Mouse (Mus musculus) liver, postnatal 0 days (tissue): ENCODE data around the gene Ece1. TPM values are rescaled to one million over a fixed set of nuclear protein-coding genes. Genes with fewer than 3 reads are reported as not detected.
A peak's percentile ranks its signal among the peaks of the same experiment; 100 is the strongest.

Experiments used
- ATAC-seq: fragments of 200-750 bp; cut with Nextera tagmentation; 2 replicates; pipeline ENCODE4 v1.8.0; 2017; ENCODE audit warnings: mild to moderate bottlenecking, moderate library complexity
- DNase-seq: peaks from one replicate; pipeline ENCODE4 v3.0.0-alpha.2; 2016
- H3K27ac ChIP-seq: fragments of 300-500 bp; sonication (generic); 2 replicates; pipeline ENCODE4 v1.5.1; 2014; ENCODE audit warnings: antibody characterized with exemption, moderate library complexity, mild to moderate bottlenecking, low read depth
- H3K27me3 ChIP-seq: fragments of 300-500 bp; sonication (generic); 2 replicates; pipeline ENCODE4 v1.6.1; 2014; ENCODE audit warnings: low read length, control low read depth, mixed read lengths; ENCODE audit not compliant: insufficient read depth
- H3K36me3 ChIP-seq: fragments of 300-500 bp; sonication (generic); replicated peaks from 2 replicates; pipeline ENCODE4 v1.6.1; 2014; ENCODE audit warnings: mild to moderate bottlenecking, control low read depth, low read length, moderate library complexity, mixed read lengths; ENCODE audit not compliant: insufficient read depth
- H3K4me1 ChIP-seq: fragments of 300-500 bp; sonication (generic); 2 replicates; pipeline ENCODE4 v1.6.1; 2014; ENCODE audit warnings: antibody characterized with exemption, mild to moderate bottlenecking, control low read depth; ENCODE audit not compliant: insufficient read depth
- H3K4me2 ChIP-seq: fragments of 300-500 bp; sonication (generic); 2 replicates; pipeline ENCODE4 v1.6.1; 2014; ENCODE audit warnings: low read depth, mild to moderate bottlenecking, low read length, moderate library complexity, mixed read lengths
- H3K4me3 ChIP-seq: fragments of 300-500 bp; sonication (generic); 2 replicates; pipeline ENCODE4 v1.5.1; 2014; ENCODE audit warnings: low read depth, low read length
- H3K9ac ChIP-seq: fragments of 300-500 bp; sonication (generic); replicated peaks from 2 replicates; pipeline ENCODE4 v1.6.1; 2014; ENCODE audit warnings: mild to moderate bottlenecking, moderate library complexity
- H3K9me3 ChIP-seq: fragments of 300-500 bp; sonication (generic); 2 replicates; pipeline ENCODE4 v1.6.1; 2016; ENCODE audit warnings: mild to moderate bottlenecking, control low read depth, low read length, mixed read lengths
- CTCF ChIP-seq: sonication (generic); IDR thresholded peaks from 2 replicates; pipeline ENCODE4 v1.5.1; 2016; ENCODE audit warnings: antibody characterized with exemption, low read depth
- EP300 ChIP-seq: IDR thresholded peaks from 2 replicates; pipeline ENCODE4 v1.6.1; 2016; ENCODE audit warnings: antibody characterized with exemption, low read depth, mild to moderate bottlenecking
- WGBS: fragments of 180-500 bp; shearing (Covaris S2); extraction: QIAGEN DNeasy Blood & Tissue Kit; methylation state at CpG from one replicate; pipeline ENCODE4 v1.1.7; 2014; ENCODE audit not compliant: insufficient replicate concordance; 5-methylcytosine and 5-hydroxymethylcytosine counted together
- polyA plus RNA-seq: library from polyadenylated mRNA; unstranded; fragments of >200 nt; fragmentation: Nextera tagmentation; extraction: Ambion mirVana; gene quantifications from 2 replicates; pipeline ENCODE4 v1.2.1, GENCODE M21; 2015

The Ece1 gene
- polyA plus RNA-seq, 1 experiment from 2014 or later = 35.7 TPM

DNA sequence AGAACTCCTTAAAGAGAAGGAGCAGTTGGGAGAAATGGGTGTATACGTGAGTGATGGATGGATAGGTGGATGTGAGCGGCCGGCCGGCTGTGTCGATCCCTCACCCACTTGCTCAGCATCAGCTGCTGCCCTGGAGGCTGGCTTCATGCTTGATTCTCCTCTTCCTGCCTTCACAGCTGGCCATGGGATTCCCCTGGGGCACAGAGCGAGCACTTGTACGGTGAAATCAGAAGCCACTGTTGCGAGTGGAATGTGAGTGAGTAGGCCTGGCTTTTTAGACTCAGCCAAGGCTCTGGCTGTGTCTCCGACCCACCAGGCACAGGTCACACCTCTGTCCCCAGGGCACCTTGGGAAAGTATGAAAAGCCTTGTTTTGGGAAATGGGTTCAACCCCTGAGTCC, 20.6 kb downstream of the Ece1 start:
- H3K27me3 ChIP-seq = no peaks in the 10 kb centered on the region
- TF ChIP-seq EP300 = no peak
- no peak for TF ChIP-seq CTCF
- ATAC-seq (no peak), DNase-seq (peak; percentile 43)
- no peak overlapping the region for H3K4me3 ChIP-seq
- H3K36me3 ChIP-seq = no peaks in the 10 kb centered on the region; the same call in 1 of the 2 replicates
- peaks cover 20% of the 10 kb centered on the region for H3K4me1 ChIP-seq
- 0 out of 2 replicates have a peak overlapping the region, but pooled peaks have one; percentile 41 for H3K27ac ChIP-seq
- no peak overlapping the region for H3K9ac ChIP-seq
- H3K4me2 ChIP-seq = 0 out of 2 replicates have a peak overlapping the region, but pooled peaks have one; percentile 54
- no peaks in the 10 kb centered on the region for H3K9me3 ChIP-seq
- WGBS = 79% methylated on average over 9 of the region's 9 CpGs

DNA sequence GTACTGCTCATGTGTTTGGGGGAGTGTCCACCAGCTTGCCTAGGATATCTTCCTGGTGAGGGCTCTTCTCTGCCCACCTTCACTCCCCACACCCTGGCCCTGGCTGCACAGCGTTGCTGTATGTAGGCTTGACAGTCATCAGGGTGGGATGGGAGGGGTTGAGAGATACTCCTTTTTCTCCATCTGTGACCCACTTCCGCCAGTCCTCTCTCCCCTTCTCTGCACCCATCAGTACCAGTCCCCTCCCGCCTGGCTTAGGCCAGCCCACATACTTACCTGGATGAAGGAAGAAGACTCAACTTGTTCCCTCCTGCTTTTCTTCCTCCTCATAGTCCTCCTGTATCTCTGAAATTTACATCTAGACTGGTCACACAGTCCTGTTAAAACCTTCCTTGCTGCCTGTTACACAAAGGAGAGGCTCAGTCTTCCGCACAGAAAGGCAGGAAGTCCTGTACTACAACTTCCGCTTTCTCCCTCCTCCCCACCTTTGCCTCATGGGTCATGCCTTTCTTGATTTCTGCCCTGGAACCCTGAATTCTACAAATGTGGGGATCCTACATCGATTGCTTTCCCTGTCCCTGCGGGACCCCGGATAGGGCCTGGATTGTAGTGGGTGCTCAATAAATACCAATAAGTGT, 21.6 kb downstream of the Ece1 start:
- peak overlapping the region; percentile 54 for H3K4me2 ChIP-seq
- ATAC-seq = no peak
- WGBS = 61% methylated on average over 8 of the region's 8 CpGs

DNA sequence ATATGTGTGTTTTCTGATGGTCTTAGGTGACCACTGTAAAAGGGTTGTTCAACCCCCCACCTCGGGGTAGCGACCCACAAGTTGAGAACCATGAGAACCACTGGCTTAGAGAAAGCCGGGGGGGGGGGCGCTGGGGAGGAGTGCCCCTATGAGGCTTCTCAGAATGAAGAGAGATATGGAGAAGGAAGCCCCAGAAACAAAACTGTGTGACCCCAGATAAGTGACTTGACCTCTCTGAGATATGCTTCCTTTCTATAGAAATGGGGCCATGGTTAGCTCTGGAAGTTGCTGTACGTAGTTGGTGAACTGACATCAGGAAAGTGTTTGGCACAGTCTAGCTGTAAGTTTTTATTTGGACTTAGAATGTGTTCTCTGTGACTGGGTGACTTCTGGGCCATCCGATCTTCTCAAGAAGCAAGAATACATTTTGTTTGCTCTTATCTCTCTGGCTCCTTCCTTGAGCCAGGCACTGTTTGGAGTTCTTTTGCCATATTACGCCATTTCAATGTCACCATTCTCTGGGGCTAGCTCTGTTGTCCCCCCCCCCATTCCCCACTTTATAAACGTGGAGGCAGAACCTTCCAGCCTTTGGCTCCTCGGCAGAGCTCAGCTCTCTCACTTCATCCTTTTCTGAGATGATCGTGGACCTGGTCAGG, 25.4 kb downstream of the Ece1 start:
- Histone ChIP-seq H3K4me3 (no peak overlapping the region), H3K9me3 (no peaks in the 10 kb centered on the region), H3K27ac (no peak overlapping the region), H3K4me1 (peaks cover 3% of the 10 kb centered on the region; the same call in 1 of the 2 replicates), H3K9ac (no peak overlapping the region), H3K27me3 (no peaks in the 10 kb centered on the region), H3K36me3 (no peaks in the 10 kb centered on the region; the same call in 1 of the 2 replicates), H3K4me2 (no peak overlapping the region)
- DNase-seq (no peak), ATAC-seq (no peak)
- TF ChIP-seq EP300 (no peak), CTCF (no peak)
- 60% methylated on average over 10 of the region's 10 CpGs for WGBS

More for the DNA sequence above, 21.6 kb downstream of the Ece1 start:
- Histone ChIP-seq H3K27me3 (no peaks in the 10 kb centered on the region), H3K9me3 (no peaks in the 10 kb centered on the region), H3K9ac (no peak overlapping the region), H3K27ac (peak overlapping the region; percentile 41; the same call in 1 of the 2 replicates), H3K4me1 (peaks cover 14% of the 10 kb centered on the region), H3K36me3 (no peaks in the 10 kb centered on the region; the same call in 1 of the 2 replicates), H3K4me3 (peak overlapping the region; percentile 11; the same call in 1 of the 2 replicates)
- TF ChIP-seq EP300 (no peak), CTCF (no peak)
- DNase-seq = no peak

DNA sequence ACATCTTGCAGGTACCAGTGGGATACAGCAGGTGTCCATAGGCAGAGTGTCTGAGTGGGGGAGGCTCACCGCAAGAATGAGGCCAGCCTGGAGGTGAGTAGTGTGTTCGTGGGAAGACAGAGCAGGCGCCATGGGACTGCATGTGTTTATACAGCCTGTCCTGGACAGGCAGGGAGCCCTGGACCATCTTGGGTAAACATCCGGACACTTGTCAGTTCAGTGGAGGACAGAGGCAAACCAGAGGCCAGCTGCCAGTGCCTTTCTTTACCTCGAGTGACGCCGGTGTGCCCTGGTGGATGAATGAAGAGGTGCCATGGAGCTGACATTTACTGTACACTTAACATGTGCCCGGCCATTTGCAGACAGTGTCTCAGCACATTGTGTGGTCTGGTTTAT, 26.0 kb downstream of the Ece1 start:
- Histone ChIP-seq H3K27me3 (no peaks in the 10 kb centered on the region), H3K4me3 (no peak overlapping the region), H3K36me3 (no peaks in the 10 kb centered on the region; the same call in 1 of the 2 replicates), H3K27ac (no peak overlapping the region), H3K4me2 (no peak overlapping the region), H3K9me3 (no peaks in the 10 kb centered on the region), H3K9ac (no peak overlapping the region), H3K4me1 (peaks cover 3% of the 10 kb centered on the region; the same call in 1 of the 2 replicates)
- ATAC-seq (no peak), DNase-seq (no peak)
- 0 out of 2 replicates have a peak, but pooled peaks have one; percentile 2 for TF ChIP-seq CTCF
- no peak for TF ChIP-seq EP300
- WGBS = 71% methylated on average over 8 of the region's 8 CpGs

- Histone ChIP-seq H3K4me3 (no peak overlapping the region), H3K36me3 (no peaks in the 10 kb centered on the region; the same call in 1 of the 2 replicates), H3K4me1 (no peaks in the 10 kb centered on the region; the same call in 1 of the 2 replicates), H3K9me3 (no peaks in the 10 kb centered on the region), H3K9ac (no peak overlapping the region), H3K27ac (no peak overlapping the region), H3K27me3 (no peaks in the 10 kb centered on the region), H3K4me2 (no peak overlapping the region)
- peak; percentile 66 for TF ChIP-seq CTCF
- TF ChIP-seq EP300 = no peak
- DNase-seq (peak; percentile 71), ATAC-seq (peak; percentile 79)
- 43% methylated on average over 4 of the region's 4 CpGs for WGBS
These were observed 28.6 kb downstream of the Ece1 start for GRCm38 (mm10) chr4:137890596-137890995.

GRCm38 (mm10) chr4:137891553-137892145, 29.6 kb downstream of the Ece1 start:
- no peak for DNase-seq
- Histone ChIP-seq H3K36me3 (no peaks in the 10 kb centered on the region; the same call in 1 of the 2 replicates), H3K27me3 (no peaks in the 10 kb centered on the region), H3K4me3 (no peak overlapping the region), H3K27ac (no peak overlapping the region), H3K9me3 (no peaks in the 10 kb centered on the region), H3K4me1 (no peaks in the 10 kb centered on the region; the same call in 1 of the 2 replicates), H3K4me2 (no peak overlapping the region), H3K9ac (no peak overlapping the region)
- no peak for TF ChIP-seq EP300
- no peak for TF ChIP-seq CTCF
- ATAC-seq = no peak
- WGBS = 55% methylated on average over 4 of the region's 4 CpGs
